In genomic region chr6:148913938-148914337, GRCm38 (mm10) we compare ENCODE assay signal across 9 mouse cellular contexts. TPM values are rescaled to one million over a fixed set of nuclear protein-coding genes. Genes with fewer than 3 reads are reported as not detected.
A peak's percentile ranks its signal among the peaks of the same experiment; 100 is the strongest.
DNase-seq lines count a peak whose midpoint lies in the region; ATAC-seq lines count a peak whose summit lies in the region.
"Had no signal": no experiment of that assay in that cellular context is flagged by ENCODE, and none has a peak within 500 bp of the region (broad histone marks: within the 10 kb centered on the region; RNA-seq: fewer than 3 reads in every experiment).

No protein-coding gene starts in this region.

- no peak for ATAC-seq in kidney, embryonic 14.5 days (ENCODE audit: low FRiP score, low TSS enrichment)
- no peak for ATAC-seq in hindbrain, embryonic 11.5 days (ENCODE audit: low FRiP score)

- H3K9me3 ChIP-seq in kidney, embryonic 14.5 days (ENCODE audit: control insufficient read depth, low read length), result no peaks in the 10 kb centered on the region
- no peaks in the 10 kb centered on the region for H3K9me3 ChIP-seq in hindbrain, embryonic 11.5 days (ENCODE audit: control insufficient read depth, low read length)
- H3K9me3 ChIP-seq: megakaryocyte, embryonic 14.5 days had no signal

- no peak overlapping the region for H3K4me2 ChIP-seq in kidney, embryonic 14.5 days (replicated peaks; ENCODE audit: low read depth, low read length)
- H3K4me2 ChIP-seq in hindbrain, embryonic 11.5 days (replicated peaks; ENCODE audit: low read depth, low read length), result no peak overlapping the region

- peak; percentile 38 for DNase-seq in kidney, adult 11 months
- peak; percentile 65 for DNase-seq in adrenal gland, postnatal 10 days
- peak; percentile 50 for DNase-seq in embryo, embryonic 11.5 days (ENCODE audit: low read depth, low spot score)
- DNase-seq in hindbrain, embryonic 11.5 days (ENCODE audit: low spot score), result peak; percentile 78
- DNase-seq in layer of hippocampus, adult 9-10 months (ENCODE audit: low spot score), result peak; percentile 58
- DNase-seq in lung, postnatal 14 days, result peak; percentile 58
- DNase-seq in right cerebral cortex, postnatal 10 days (ENCODE audit: low spot score in 2 of 2), result peak; percentile 61 to 70

- H3K36me3 ChIP-seq in kidney, embryonic 14.5 days (ENCODE audit: control insufficient read depth, insufficient read depth, low read length), result no peaks in the 10 kb centered on the region
- no peaks in the 10 kb centered on the region for H3K36me3 ChIP-seq in hindbrain, embryonic 11.5 days (ENCODE audit: control insufficient read depth, insufficient read depth, low read length)

- H3K27me3 ChIP-seq in kidney, embryonic 14.5 days (ENCODE audit: control insufficient read depth, insufficient read depth, low read length), result no peaks in the 10 kb centered on the region
- no peaks in the 10 kb centered on the region for H3K27me3 ChIP-seq in hindbrain, embryonic 11.5 days (ENCODE audit: control insufficient read depth, insufficient read depth, low read length)
- H3K27me3 ChIP-seq: megakaryocyte, embryonic 14.5 days had no signal

- no peak overlapping the region for H3K4me3 ChIP-seq in kidney, embryonic 14.5 days (ENCODE audit: low read length)
- no peak overlapping the region for H3K4me3 ChIP-seq in hindbrain, embryonic 11.5 days (ENCODE audit: low read depth, low read length)
- H3K4me3 ChIP-seq: megakaryocyte, embryonic 14.5 days had no signal

- no peak overlapping the region for H3K9ac ChIP-seq in kidney, embryonic 14.5 days (ENCODE audit: low read depth, low read length)
- H3K9ac ChIP-seq in hindbrain, embryonic 11.5 days (ENCODE audit: low read depth, low read length), result no peak overlapping the region

- no peak overlapping the region for H3K27ac ChIP-seq in kidney, embryonic 14.5 days (ENCODE audit: low read depth, low read length)
- H3K27ac ChIP-seq in hindbrain, embryonic 11.5 days (ENCODE audit: low read depth, low read length), result no peak overlapping the region

- WGBS in kidney, embryonic 14.5 days, result 12% methylated on average over 2 of the region's 2 CpGs
- 8% methylated on average over 2 of the region's 2 CpGs for WGBS in hindbrain, embryonic 11.5 days

- no peaks in the 10 kb centered on the region for H3K4me1 ChIP-seq in kidney, embryonic 14.5 days (ENCODE audit: control insufficient read depth, insufficient read depth, low read length)
- H3K4me1 ChIP-seq in hindbrain, embryonic 11.5 days (replicated peaks; ENCODE audit: control insufficient read depth, insufficient read depth, low read length), result no peaks in the 10 kb centered on the region

RNA-seq across cellular contexts. Expression of gene Caprin2, which starts 17.9 kb away (rescaled TPM):
- 16.4 TPM in 2 replicates for polyA plus RNA-seq in kidney, embryonic 14.5 days (2014; fragmentation: Nextera tagmentation; extraction: Ambion mirVana)
- total RNA-seq in adrenal gland, postnatal 10 days (2021), result 10 to 100 TPM; 10.2 to 18.2 TPM
- 10.7 and 13.1 TPM in 2 replicates for polyA plus RNA-seq in hindbrain, embryonic 11.5 days (2014; fragmentation: Nextera tagmentation; extraction: Ambion mirVana)

RNA-seq across cellular contexts. Expression of gene Sinhcaf, which starts 32.3 kb away (rescaled TPM):
- 146 and 181 TPM in 2 replicates for polyA plus RNA-seq in kidney, embryonic 14.5 days (2014; fragmentation: Nextera tagmentation; extraction: Ambion mirVana)
- total RNA-seq in adrenal gland, postnatal 10 days (2021), result 10 to 100 TPM; 28.1 to 29.4 TPM
- polyA plus RNA-seq in hindbrain, embryonic 11.5 days (2014; fragmentation: Nextera tagmentation; extraction: Ambion mirVana), result 246 and 283 TPM in 2 replicates
